Mouse (Mus musculus): ENCODE measurements around the gene Rassf2.

GRCm38 (mm10) chr2:131950598-131951095 is 79.4 kb downstream of the Rassf2 start, which contains the start of gene Prnd:
- TF ChIP-seq CTCF (IDR thresholded peaks at IDR 0.05; ENCODE audit: extremely low read depth, insufficient read length, insufficient replicate concordance, low read depth, low read length) (no peak), POLR2A (IDR thresholded peaks at IDR 0.05; ENCODE audit: low read depth, low read length) (no peak)
